Mouse (Mus musculus) MEL (cell line): ENCODE results near the gene Gm10277. TPM values are rescaled to one million over a fixed set of nuclear protein-coding genes. Genes with fewer than 3 reads are reported as not detected.

Experiments used
- DNase-seq: peaks from one replicate; pipeline ENCODE4 v3.0.0; 2011; ENCODE audit warnings: low read depth, low spot score
- H3K27ac ChIP-seq: 2 replicates; pipeline ENCODE4 v1.5.1; 2012; ENCODE audit warnings: low read depth, mild to moderate bottlenecking, control low read depth, low read length, moderate library complexity; ENCODE audit not compliant: control insufficient read depth
- H3K27me3 ChIP-seq, 2 experiments: fragments of 150-350 bp in 1 of 2; sonication (generic) in 1 of 2; 2 replicates each; pipeline ENCODE4 v1.6.1; 2012; ENCODE audit warnings: low read length in 2 of 2, mild to moderate bottlenecking in 2 of 2, improper control_type of control experiment in 1 of 2, moderate library complexity in 1 of 2; ENCODE audit not compliant: insufficient read depth in 2 of 2, control insufficient read depth in 1 of 2
- H3K36me3 ChIP-seq, 2 experiments: 2 replicates each; pipeline ENCODE4 v1.6.1; 2012 to 2014; ENCODE audit warnings: low read length in 2 of 2, improper control_type of control experiment in 1 of 2, inconsistent platforms in 1 of 2, mild to moderate bottlenecking in 1 of 2; ENCODE audit not compliant: insufficient read depth in 2 of 2, control insufficient read depth in 1 of 2
- H3K4me1 ChIP-seq, 2 experiments: fragments of 150-350 bp in 1 of 2; sonication (generic) in 1 of 2; 2 replicates each; pipeline ENCODE4 v1.6.1; 2012; ENCODE audit warnings: low read length in 2 of 2, improper control_type of control experiment in 1 of 2, mild to moderate bottlenecking in 1 of 2; ENCODE audit not compliant: insufficient read depth in 2 of 2, control insufficient read depth in 1 of 2
- H3K4me3 ChIP-seq, 2 experiments: fragments of 150-350 bp in 1 of 2; sonication (generic) in 1 of 2; 2 replicates each; pipeline ENCODE4 v1.5.1; 2012; ENCODE audit warnings: low read depth in 2 of 2, low read length in 2 of 2, mild to moderate bottlenecking in 2 of 2, moderate library complexity in 2 of 2, control low read depth in 1 of 2, improper control_type of control experiment in 1 of 2; ENCODE audit not compliant: control insufficient read depth in 1 of 2, insufficient read depth in 1 of 2
- H3K79me2 ChIP-seq: 2 replicates; pipeline ENCODE4 v1.6.1; 2012; ENCODE audit warnings: mild to moderate bottlenecking, low read length, moderate library complexity; ENCODE audit not compliant: control insufficient read depth, poor library complexity, insufficient read depth
- H3K9ac ChIP-seq: 2 replicates; pipeline ENCODE4 v1.6.1; 2012; ENCODE audit warnings: low read depth, mild to moderate bottlenecking, control low read depth, low read length, moderate library complexity; ENCODE audit not compliant: control insufficient read depth, poor library complexity, severe bottlenecking
- H3K9me3 ChIP-seq: fragments of 150-350 bp; sonication (generic); replicated peaks from 2 replicates; pipeline ENCODE4 v1.6.1; 2012; ENCODE audit warnings: mild to moderate bottlenecking, low read length, improper control_type of control experiment, moderate library complexity; ENCODE audit not compliant: insufficient read depth
- BHLHE40 ChIP-seq: IDR thresholded peaks from 2 replicates; pipeline ENCODE4 v1.6.1; 2012; ENCODE audit warnings: low read depth, mild to moderate bottlenecking, inconsistent platforms, low read length, improper control_type of control experiment, borderline replicate concordance
- CHD2 ChIP-seq: IDR thresholded peaks from 2 replicates; pipeline ENCODE4 v1.6.1; 2011; ENCODE audit warnings: low read length, improper control_type of control experiment
- CTCF ChIP-seq, 3 experiments: IDR thresholded peaks in 2 of 3; conservative IDR thresholded peaks in 1 of 3; 2 replicates each; pipeline ENCODE4 v1.5.1; 2011 to 2012; ENCODE audit warnings: low read length in 3 of 3, low read depth in 2 of 3, mild to moderate bottlenecking in 2 of 3, improper control_type of control experiment in 1 of 3, inconsistent platforms in 1 of 3, mixed read lengths in 1 of 3, moderate library complexity in 1 of 3; ENCODE audit not compliant: control insufficient read depth in 1 of 3, insufficient read depth in 1 of 3, poor library complexity in 1 of 3, severe bottlenecking in 1 of 3
- E2F4 ChIP-seq: IDR thresholded peaks from 2 replicates; pipeline ENCODE4 v1.6.1; 2011; ENCODE audit warnings: low read depth, low read length, improper control_type of control experiment, borderline replicate concordance
- EP300 ChIP-seq, 2 experiments: IDR thresholded peaks; 2 replicates each; pipeline ENCODE4 v1.6.1; 2011; ENCODE audit warnings: improper control_type of control experiment in 2 of 2, low read length in 2 of 2, low read depth in 1 of 2, mild to moderate bottlenecking in 1 of 2
- ETS1 ChIP-seq: IDR thresholded peaks from 2 replicates; pipeline ENCODE4 v1.6.1; 2012; ENCODE audit warnings: low read depth, mild to moderate bottlenecking, inconsistent platforms, low read length, improper control_type of control experiment, moderate library complexity
- GABPA ChIP-seq: IDR thresholded peaks from 2 replicates; pipeline ENCODE4 v1.6.1; 2012; ENCODE audit warnings: low read depth, mild to moderate bottlenecking, inconsistent platforms, low read length, improper control_type of control experiment, moderate library complexity
- GATA1 ChIP-seq: IDR thresholded peaks from 2 replicates; pipeline ENCODE4 v1.6.1; 2011; ENCODE audit warnings: low read depth, low read length, improper control_type of control experiment
- JUND ChIP-seq: IDR thresholded peaks from 2 replicates; pipeline ENCODE4 v1.6.1; 2011; ENCODE audit warnings: low read depth, mild to moderate bottlenecking, improper control_type of control experiment, low read length
- KAT2A ChIP-seq: conservative IDR thresholded peaks from 2 replicates; pipeline ENCODE4 v1.6.1; 2012; ENCODE audit warnings: low read depth, low read length, improper control_type of control experiment, inconsistent platforms
- MAFK ChIP-seq: IDR thresholded peaks from 2 replicates; pipeline ENCODE4 v1.6.1; 2011; ENCODE audit warnings: low read depth, mild to moderate bottlenecking, low read length, improper control_type of control experiment, borderline replicate concordance
- MAX ChIP-seq: IDR thresholded peaks from 2 replicates; pipeline ENCODE4 v1.6.1; 2011; ENCODE audit warnings: low read length, improper control_type of control experiment
- MAZ ChIP-seq: IDR thresholded peaks from 2 replicates; pipeline ENCODE4 v1.6.1; 2012; ENCODE audit warnings: low read depth, mild to moderate bottlenecking, inconsistent platforms, low read length, improper control_type of control experiment
- MXI1 ChIP-seq: IDR thresholded peaks from 2 replicates; pipeline ENCODE4 v1.6.1; 2011; ENCODE audit warnings: mild to moderate bottlenecking, low read depth, low read length, improper control_type of control experiment
- MYB ChIP-seq: IDR thresholded peaks from 2 replicates; pipeline ENCODE4 v1.6.1; 2011; ENCODE audit warnings: mild to moderate bottlenecking, low read depth, low read length, improper control_type of control experiment
- MYC ChIP-seq: IDR thresholded peaks from 2 replicates; pipeline ENCODE4 v1.6.1; 2011; ENCODE audit warnings: low read depth, mild to moderate bottlenecking, low read length, improper control_type of control experiment, moderate library complexity
- NRF1 ChIP-seq: IDR thresholded peaks from 2 replicates; pipeline ENCODE4 v1.6.1; 2014; ENCODE audit warnings: low read depth, mild to moderate bottlenecking, inconsistent platforms, low read length, improper control_type of control experiment, moderate library complexity; ENCODE audit not compliant: poor library complexity, insufficient read depth, severe bottlenecking
- POLR2AphosphoS5 ChIP-seq: IDR thresholded peaks from 2 replicates; pipeline ENCODE4 v1.6.1; 2012; ENCODE audit warnings: low read depth, borderline replicate concordance, mild to moderate bottlenecking, inconsistent platforms, low read length, moderate library complexity, mixed read lengths
- RAD21 ChIP-seq: IDR thresholded peaks from 2 replicates; pipeline ENCODE4 v1.6.1; 2011; ENCODE audit warnings: mild to moderate bottlenecking, low read depth, low read length, improper control_type of control experiment
- SIN3A ChIP-seq: IDR thresholded peaks from 2 replicates; pipeline ENCODE4 v1.6.1; 2012; ENCODE audit warnings: low read length, improper control_type of control experiment, inconsistent platforms
- SMC3 ChIP-seq: IDR thresholded peaks from 2 replicates; pipeline ENCODE4 v1.6.1; 2011; ENCODE audit warnings: low read depth, low read length, improper control_type of control experiment
- TBP ChIP-seq: IDR thresholded peaks from 2 replicates; pipeline ENCODE4 v1.8.0; 2011; ENCODE audit warnings: low read depth, low read length, improper control_type of control experiment
- TCF12 ChIP-seq: IDR thresholded peaks from 2 replicates; pipeline ENCODE4 v1.6.1; 2014; ENCODE audit warnings: low read depth, mild to moderate bottlenecking, inconsistent platforms, low read length, improper control_type of control experiment, moderate library complexity
- UBTF ChIP-seq: IDR thresholded peaks from 2 replicates; pipeline ENCODE4 v1.6.1; 2012; ENCODE audit warnings: low read depth, mild to moderate bottlenecking, inconsistent platforms, low read length, improper control_type of control experiment, moderate library complexity, borderline replicate concordance; ENCODE audit not compliant: insufficient read depth
- USF1 ChIP-seq: IDR thresholded peaks from 2 replicates; pipeline ENCODE4 v1.6.1; 2014; ENCODE audit warnings: low read depth, mild to moderate bottlenecking, inconsistent platforms, low read length, improper control_type of control experiment, moderate library complexity
- USF2 ChIP-seq, 2 experiments: IDR thresholded peaks; 2 replicates each; pipeline ENCODE4 v1.6.1; 2011 to 2012; ENCODE audit warnings: improper control_type of control experiment in 2 of 2, low read length in 2 of 2, borderline replicate concordance in 1 of 2, inconsistent platforms in 1 of 2, low read depth in 1 of 2, mild to moderate bottlenecking in 1 of 2; ENCODE audit not compliant: insufficient read depth in 1 of 2
- ZC3H11A ChIP-seq: IDR thresholded peaks from 2 replicates; pipeline ENCODE4 v1.6.1; 2012; ENCODE audit warnings: low read depth, mild to moderate bottlenecking, inconsistent platforms, low read length, improper control_type of control experiment
- ZKSCAN1 ChIP-seq: IDR thresholded peaks from 2 replicates; pipeline ENCODE4 v1.6.1; 2012; ENCODE audit warnings: low read depth, mild to moderate bottlenecking, inconsistent platforms, low read length, improper control_type of control experiment, moderate library complexity
- ZMIZ1 ChIP-seq: IDR thresholded peaks from 2 replicates; pipeline ENCODE4 v1.6.1; 2012; ENCODE audit warnings: low read depth, mild to moderate bottlenecking, inconsistent platforms, low read length, improper control_type of control experiment, moderate library complexity
- ZNF384 ChIP-seq: IDR thresholded peaks from 2 replicates; pipeline ENCODE4 v1.6.1; 2012; ENCODE audit warnings: low read depth, mild to moderate bottlenecking, inconsistent platforms, low read length, improper control_type of control experiment
- polyA plus RNA-seq, 2 experiments: library from polyadenylated mRNA; stranded (reverse) in 1 of 2; unstranded in 1 of 2; fragments of >175 nt in 1 of 2; fragments of >200 nt in 1 of 2; gene quantifications; 2 replicates each; pipeline versions ENCODE4 v1.2.1 to v1.2.4; 2012; ENCODE audit warnings: low replicate concordance in 2 of 2, low read depth in 1 of 2; ENCODE audit not compliant: insufficient read length in 2 of 2, insufficient read depth in 1 of 2, missing spikeins in 1 of 2
- total RNA-seq: library from RNA; depleted of rRNA; stranded (reverse); fragments of 300-350 nt; gene quantifications from 2 replicates; pipeline ENCODE4 v1.2.3, GENCODE M21; 2012

Gm10277 gene
- total and polyA plus RNA-seq, 3 experiments = 0.19 to 0.35 TPM; not detected in 1

DNA sequence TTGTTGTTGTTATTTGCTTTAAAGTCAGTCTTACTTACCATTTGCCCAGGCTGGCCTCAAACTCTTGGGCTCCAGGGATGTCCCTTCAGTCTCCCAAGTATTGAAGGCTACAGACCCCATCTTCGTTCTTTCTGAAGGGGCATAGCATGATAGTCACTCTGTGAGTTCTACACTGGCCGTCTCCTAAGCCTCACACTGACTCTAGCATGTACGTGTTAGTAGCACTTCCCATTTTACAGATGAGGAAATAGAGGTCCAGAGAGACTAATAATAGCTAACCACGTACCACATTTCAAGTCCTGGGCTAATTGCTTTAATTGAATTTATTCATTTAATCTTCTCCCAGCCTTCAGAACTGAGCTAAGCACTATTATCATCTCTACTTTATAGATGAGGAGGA lies 27.5 kb downstream of the Gm10277 start:
- Histone ChIP-seq H3K36me3 (no peaks in the 10 kb centered on the region), H3K9me3 (no peaks in the 10 kb centered on the region), H3K27ac (no peak overlapping the region), H3K79me2 (peaks cover 5% of the 10 kb centered on the region), H3K4me1 (peaks cover 0 to 12% of the 10 kb centered on the region in 2 experiments; a peak in 2 of 4 replicates), H3K27me3 (peaks cover 0 to 7% of the 10 kb centered on the region in 2 experiments; a peak in 2 of 4 replicates), H3K9ac (no peak overlapping the region), H3K4me3 (no peak overlapping the region)
- DNase-seq = no peak
- TF ChIP-seq ZMIZ1 = no peak
- TF ChIP-seq CTCF (IDR thresholded peaks at IDR 0.05 in 2 of 3, conservative IDR thresholded peaks at IDR 0.05 in 1 of 3; ENCODE audit: control insufficient read depth in 1 of 3, insufficient read depth in 1 of 3, low read depth in 2 of 3, low read length in 3 of 3, poor library complexity in 1 of 3, severe bottlenecking in 1 of 3) = no peak
- TF ChIP-seq E2F4 = no peak
- TF ChIP-seq ZNF384 = no peak
- no peak for TF ChIP-seq SMC3
- TF ChIP-seq NRF1 = no peak
- TF ChIP-seq POLR2AphosphoS5 = no peak
- TF ChIP-seq ETS1 = no peak
- TF ChIP-seq USF2 (IDR thresholded peaks at IDR 0.05; ENCODE audit: borderline replicate concordance in 1 of 2, insufficient read depth in 1 of 2, low read depth in 1 of 2, low read length in 2 of 2) = no peak
- no peak for TF ChIP-seq BHLHE40
- TF ChIP-seq MYB = no peak
- TF ChIP-seq KAT2A = no peak
- no peak for TF ChIP-seq SIN3A
- no peak for TF ChIP-seq MYC
- no peak for TF ChIP-seq CHD2
- TF ChIP-seq USF1 = no peak
- TF ChIP-seq GATA1 = no peak

DNA sequence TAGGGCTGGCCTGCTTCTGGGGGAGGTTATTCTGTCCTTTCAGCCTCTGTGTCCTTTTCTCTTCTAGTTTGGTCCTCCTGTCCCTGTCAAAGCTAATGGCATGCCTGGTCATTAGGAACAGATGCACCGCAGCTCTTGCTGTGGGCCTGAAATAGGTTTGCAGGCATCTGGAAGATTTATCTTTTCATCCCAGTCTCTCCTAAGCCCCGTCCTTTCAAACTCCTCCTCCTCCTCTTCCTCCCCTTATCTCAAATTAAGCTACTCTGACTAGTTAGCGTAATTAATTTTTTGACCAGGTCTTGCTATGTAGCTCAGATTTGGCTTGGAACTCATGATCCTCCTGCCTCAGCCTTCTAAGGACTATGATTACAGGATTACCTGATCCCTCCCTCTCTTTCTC lies 34.1 kb downstream of the Gm10277 start:
- no peak overlapping the region for H3K9ac ChIP-seq
- no peak overlapping the region for H3K27ac ChIP-seq
- H3K4me1 ChIP-seq = peaks cover 0 to 18% of the 10 kb centered on the region in 2 experiments; a peak in 2 of 4 replicates
- no peak overlapping the region for H3K4me3 ChIP-seq
- H3K27me3 ChIP-seq = peaks cover 2% of the 10 kb centered on the region in 2 experiments; a peak in 1 of 4 replicates
- no peak for TF ChIP-seq TCF12
- no peak for TF ChIP-seq USF2 (IDR thresholded peaks at IDR 0.05; ENCODE audit: borderline replicate concordance in 1 of 2, insufficient read depth in 1 of 2, low read depth in 1 of 2, low read length in 2 of 2)
- TF ChIP-seq CTCF (IDR thresholded peaks at IDR 0.05 in 2 of 3, conservative IDR thresholded peaks at IDR 0.05 in 1 of 3; ENCODE audit: control insufficient read depth in 1 of 3, insufficient read depth in 1 of 3, low read depth in 2 of 3, low read length in 3 of 3, poor library complexity in 1 of 3, severe bottlenecking in 1 of 3) = no peak
- TF ChIP-seq MAZ = no peak
- TF ChIP-seq MXI1 = no peak
- TF ChIP-seq BHLHE40 = no peak
- TF ChIP-seq ZMIZ1 = no peak
- no peak for TF ChIP-seq ZC3H11A
- no peak for TF ChIP-seq MAX
- TF ChIP-seq JUND = no peak
- TF ChIP-seq KAT2A = no peak
- no peak for TF ChIP-seq MAFK
- TF ChIP-seq UBTF = no peak
- TF ChIP-seq RAD21 = no peak
- no peak for TF ChIP-seq NRF1
- TF ChIP-seq TBP = no peak
- TF ChIP-seq EP300 (IDR thresholded peaks at IDR 0.05; ENCODE audit: low read depth in 1 of 2, low read length in 2 of 2) = no peak
- no peak for TF ChIP-seq ZKSCAN1
- TF ChIP-seq GABPA = no peak
- no peak for TF ChIP-seq MYC
- peaks cover 0 to 11% of the 10 kb centered on the region in 2 experiments; a peak in 2 of 4 replicates for H3K36me3 ChIP-seq
- H3K9me3 ChIP-seq = no peaks in the 10 kb centered on the region
- no peaks in the 10 kb centered on the region for H3K79me2 ChIP-seq
- no peak for DNase-seq
